Mouse (Mus musculus) ES-E14 (cell line): ENCODE data around the gene Susd1.

Source experiments
- CHD2 ChIP-seq: IDR thresholded peaks from 2 replicates; pipeline ENCODE4 v1.6.1; 2014; ENCODE audit warnings: mild to moderate bottlenecking, low read depth, low read length, inconsistent platforms
- MAFK ChIP-seq: IDR thresholded peaks from 2 replicates; pipeline ENCODE4 v1.6.1; 2014; ENCODE audit warnings: mild to moderate bottlenecking, low read depth, low read length, inconsistent platforms; ENCODE audit not compliant: insufficient read depth
- ZC3H11A ChIP-seq: IDR thresholded peaks from 2 replicates; pipeline ENCODE4 v1.6.1; 2012; ENCODE audit warnings: low read depth, mild to moderate bottlenecking, inconsistent platforms, low read length, borderline replicate concordance
- ZNF384 ChIP-seq: IDR thresholded peaks from 2 replicates; pipeline ENCODE4 v1.6.1; 2012; ENCODE audit warnings: low read depth, low read length, inconsistent platforms

GRCm38 (mm10) chr4:59371910-59372309, 66.5 kb downstream of the Susd1 start:
- TF ChIP-seq ZNF384 (no peak), ZC3H11A (no peak), MAFK (no peak), CHD2 (no peak)
